Mouse (Mus musculus) spleen, postnatal 10 days (tissue): ENCODE measurements around the gene Smim11.

ENCODE experiments used
- DNase-seq, 2 experiments: peaks; one replicate each; pipeline ENCODE4 v3.0.0; 2021 to 2022; ENCODE audit warnings: low spot score in 2 of 2

The Smim11 gene

GRCm38 (mm10) chr16:92319353-92320109 lies 18.4 kb downstream of the Smim11 start:
- DNase-seq, result peak; percentile 53 to 84

- DNase-seq, result no peak
These were observed 19.3 kb downstream of the Smim11 start for GRCm38 (mm10) chr16:92320361-92320760.

- no peak for DNase-seq
These were observed 20.3 kb downstream of the Smim11 start, which contains the start of gene Fam243 for GRCm38 (mm10) chr16:92321341-92321740. Gene Fam243 (minus strand): TSS chr16:92321441.

GRCm38 (mm10) chr16:92324309-92325061 lies 23.4 kb downstream of the Smim11 start:
- no peak for DNase-seq

- no peak for DNase-seq
These were observed 23.9 kb downstream of the Smim11 start for GRCm38 (mm10) chr16:92325062-92325406.

- no peak for DNase-seq
These were observed 26.8 kb downstream of the Smim11 start for GRCm38 (mm10) chr16:92327911-92328310.

GRCm38 (mm10) chr16:92330966-92331365 lies 29.9 kb downstream of the Smim11 start:
- DNase-seq, result no peak

GRCm38 (mm10) chr16:92334600-92334999 lies 33.5 kb downstream of the Smim11 start:
- no peak for DNase-seq

GRCm38 (mm10) chr16:92336280-92336679 lies 35.2 kb downstream of the Smim11 start:
- peak; percentile 24 to 65 for DNase-seq

- DNase-seq, result peak; percentile 26 to 69
These were observed 39.8 kb downstream of the Smim11 start for GRCm38 (mm10) chr16:92340612-92341511.

- DNase-seq, result no peak
These were observed 44.1 kb downstream of the Smim11 start for GRCm38 (mm10) chr16:92345177-92345576.

GRCm38 (mm10) chr16:92346297-92346916 lies 45.3 kb downstream of the Smim11 start:
- DNase-seq, result no peak

- DNase-seq, result no peak
These were observed 47.9 kb downstream of the Smim11 start for GRCm38 (mm10) chr16:92348941-92349340.

- no peak for DNase-seq
These were observed 52.2 kb downstream of the Smim11 start for GRCm38 (mm10) chr16:92353295-92353694.

- DNase-seq, result no peak
These were observed 52.8 kb downstream of the Smim11 start for GRCm38 (mm10) chr16:92353897-92354296.

- no peak for DNase-seq
These were observed 54.3 kb downstream of the Smim11 start for GRCm38 (mm10) chr16:92355366-92355765.

GRCm38 (mm10) chr16:92355982-92356381 lies 54.9 kb downstream of the Smim11 start:
- DNase-seq, result no peak

- no peak for DNase-seq
These were observed 55.9 kb downstream of the Smim11 start for GRCm38 (mm10) chr16:92357023-92357422.

- DNase-seq, result no peak
These were observed 56.5 kb downstream of the Smim11 start for GRCm38 (mm10) chr16:92357566-92357965.

- DNase-seq, result no peak
These were observed 57.6 kb downstream of the Smim11 start for GRCm38 (mm10) chr16:92358734-92359133.

GRCm38 (mm10) chr16:92359229-92359628 lies 58.1 kb downstream of the Smim11 start, which contains the start of gene Kcne1:
Gene Kcne1 (minus strand): TSS chr16:92359468.
- no peak for DNase-seq
